Mouse (Mus musculus): Measurements from ENCODE around the gene Olfr948. TPM values are rescaled to one million over a fixed set of nuclear protein-coding genes. Genes with fewer than 3 reads are reported as not detected.

Olfr948 gene
- not detected in 2 replicates for polyA plus RNA-seq (2012; rRNA removed)

DNA sequence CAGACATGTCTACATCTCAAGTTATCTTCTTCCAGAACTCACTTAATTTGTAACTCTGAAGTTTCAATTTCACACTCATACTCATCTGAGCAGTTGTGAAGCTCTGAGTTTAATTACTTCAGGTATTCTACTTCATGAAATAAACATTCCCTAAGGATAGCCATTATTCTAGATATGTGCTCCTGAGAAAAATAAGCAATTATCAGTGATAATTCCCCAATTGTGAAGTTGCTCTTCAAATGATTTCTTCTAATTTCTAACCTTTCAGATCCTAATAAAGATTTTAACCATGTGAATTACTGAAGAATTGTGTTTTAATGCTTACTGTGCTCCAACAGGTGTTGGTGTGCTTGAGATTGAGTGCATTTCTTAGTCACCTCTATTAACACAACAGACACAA lies at the start of gene Olfr948:
Gene Olfr948 (minus strand): TSS at position 101 of the 400 bp plus-strand sequence.
- no peak for DNase-seq (ENCODE audit: low read depth, low spot score)

DNA sequence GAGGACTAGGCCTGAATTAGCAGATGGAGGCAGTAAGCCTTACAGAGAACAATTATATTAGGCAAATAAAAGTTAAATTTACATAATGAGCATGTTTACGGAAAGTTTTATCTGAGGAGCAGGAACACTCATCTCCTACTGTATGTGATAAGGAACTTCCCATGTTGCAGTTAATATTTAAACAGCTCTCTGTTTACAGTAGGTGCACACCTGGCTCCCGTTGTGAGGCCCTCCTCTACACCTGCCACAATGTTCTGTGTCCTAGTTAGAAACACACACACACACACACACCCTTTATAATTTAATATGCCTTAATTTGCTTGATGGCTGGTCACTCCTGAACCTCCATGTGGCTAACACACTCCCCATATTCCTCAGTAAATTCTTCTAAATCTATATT lies 38.7 kb downstream of the Olfr948 start:
- WGBS: 33% methylated on average over 2 of the region's 2 CpGs
- DNase-seq (ENCODE audit: low read depth, low spot score): peak; percentile 35

DNA sequence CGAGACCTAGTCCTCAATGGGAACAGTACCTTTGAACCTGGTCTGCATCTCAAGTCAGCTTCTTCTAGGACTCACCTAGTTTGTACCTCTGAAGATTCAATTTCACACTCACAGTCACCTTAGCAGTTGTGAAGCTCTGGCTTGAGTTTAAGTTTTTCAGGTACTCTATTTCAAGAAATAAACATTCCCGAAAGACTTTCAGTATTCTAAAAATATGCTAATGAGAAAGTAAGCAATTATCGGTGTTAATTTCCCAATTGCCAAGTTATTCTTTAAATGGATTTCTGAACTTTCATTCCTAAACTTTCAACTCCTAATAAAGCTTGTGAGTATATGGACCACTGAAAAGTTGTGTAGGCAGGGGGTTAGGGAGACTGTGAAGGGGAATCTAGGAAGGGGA lies 49.1 kb downstream of the Olfr948 start, which contains the start of gene Olfr945:
Gene Olfr945 (minus strand): TSS at position 101 of the 400 bp plus-strand sequence.
- DNase-seq (ENCODE audit: low read depth, low spot score): no peak
- WGBS: 78% methylated on average over 3 of the region's 3 CpGs

Other genes with a start within 250 kb of the Olfr948 start
- not detected in 2 replicates for gene Olfr938, start 247.2 kb downstream of the Olfr948 start, polyA plus RNA-seq (2012; rRNA removed)
- not detected in 2 replicates for gene Olfr27, start 197.9 kb downstream of the Olfr948 start, polyA plus RNA-seq (2012; rRNA removed)
- not detected in 2 replicates for gene Olfr943, start 159.7 kb downstream of the Olfr948 start, polyA plus RNA-seq (2012; rRNA removed)
- not detected in 2 replicates for gene Olfr944, start 124.1 kb downstream of the Olfr948 start, polyA plus RNA-seq (2012; rRNA removed)
- gene Olfr1537, start 76.1 kb downstream of the Olfr948 start, polyA plus RNA-seq (2012; rRNA removed): not detected in 2 replicates
- not detected in 2 replicates for gene Olfr945, start 49.2 kb downstream of the Olfr948 start, polyA plus RNA-seq (2012; rRNA removed)
- gene Olfr951, start 61.4 kb upstream of the Olfr948 start, polyA plus RNA-seq (2012; rRNA removed): not detected in 2 replicates
- gene Olfr952, start 101.1 kb upstream of the Olfr948 start, polyA plus RNA-seq (2012; rRNA removed): not detected in 2 replicates
- not detected in 2 replicates for gene Olfr954, start 130.7 kb upstream of the Olfr948 start, polyA plus RNA-seq (2012; rRNA removed)
- not detected in 2 replicates for gene Olfr955, start 145.9 kb upstream of the Olfr948 start, polyA plus RNA-seq (2012; rRNA removed)
- gene Olfr44, start 167.9 kb upstream of the Olfr948 start, polyA plus RNA-seq (2012; rRNA removed): not detected in 2 replicates
- gene Olfr957, start 189.8 kb upstream of the Olfr948 start, polyA plus RNA-seq (2012; rRNA removed): not detected in 2 replicates
- not detected in 2 replicates for gene Olfr958, start 228.0 kb upstream of the Olfr948 start, polyA plus RNA-seq (2012; rRNA removed)
- not detected in 2 replicates for gene Olfr959, start 249.5 kb upstream of the Olfr948 start, polyA plus RNA-seq (2012; rRNA removed)

Data from large intestine, adult 2 months (tissue).